In the genomic region with DNA sequence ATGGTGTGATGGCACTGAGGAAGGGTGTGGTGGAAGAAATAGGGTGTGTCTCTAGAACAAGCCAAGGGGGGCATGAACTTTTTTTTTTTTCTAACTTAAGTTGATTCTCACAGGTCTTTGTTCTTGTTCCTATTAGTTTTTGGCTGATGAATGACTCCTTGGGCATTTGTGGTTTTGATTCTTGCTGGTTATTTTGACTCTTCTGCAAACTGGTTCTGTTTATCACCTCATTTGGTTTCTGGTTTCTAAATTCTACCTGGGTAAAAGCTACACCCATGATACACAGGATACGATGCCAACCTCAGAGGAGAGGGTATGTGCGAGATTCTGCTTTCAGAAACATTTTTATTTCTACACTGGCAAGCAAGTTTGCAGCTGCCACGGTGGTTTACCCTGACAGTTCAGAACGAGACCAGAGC, we compare ENCODE assay signal across 17 mouse cellular contexts. TPM values are rescaled to one million over a fixed set of nuclear protein-coding genes. Genes with fewer than 3 reads are reported as not detected.
A peak's percentile ranks its signal among the peaks of the same experiment; 100 is the strongest.
DNase-seq lines count a peak whose midpoint lies in the region; ATAC-seq and TF ChIP-seq lines count a peak whose summit lies in the region.
"Had no signal": no experiment of that assay in that cellular context is flagged by ENCODE, and none has a peak within 500 bp of the region (broad histone marks: within the 10 kb centered on the region; RNA-seq: fewer than 3 reads in every experiment).

No protein-coding gene starts in this region.

- H3K4me2 ChIP-seq in midbrain, embryonic 15.5 days: no peak overlapping the region
- H3K4me2 ChIP-seq: forebrain, embryonic 12.5 days; heart, embryonic 15.5 days; intestine, embryonic 15.5 days; limb, embryonic 13.5 days had no signal

- no peak overlapping the region for H3K4me3 ChIP-seq in thymus, adult 2 months (ENCODE audit: control insufficient read depth, insufficient read depth, low read length)
- H3K4me3 ChIP-seq in bone marrow, adult 2 months (replicated peaks; ENCODE audit: control insufficient read depth, low read depth, low read length): no peak overlapping the region
- H3K4me3 ChIP-seq in midbrain, embryonic 15.5 days: no peak overlapping the region
- H3K4me3 ChIP-seq: forebrain, embryonic 12.5 days; heart, embryonic 15.5 days; intestine, embryonic 15.5 days; limb, embryonic 13.5 days had no signal

- H3K4me1 ChIP-seq in thymus, adult 2 months (replicated peaks; ENCODE audit: control insufficient read depth, insufficient read depth, low read length): peaks cover 26% of the 10 kb centered on the region
- peaks cover 10% of the 10 kb centered on the region; the same call in 1 of the 2 replicates for H3K4me1 ChIP-seq in bone marrow, adult 2 months (ENCODE audit: control insufficient read depth, insufficient read depth, low read length)
- H3K4me1 ChIP-seq in midbrain, embryonic 15.5 days: no peaks in the 10 kb centered on the region
- H3K4me1 ChIP-seq: forebrain, embryonic 12.5 days; heart, embryonic 15.5 days; intestine, embryonic 15.5 days; limb, embryonic 13.5 days had no signal

- peak; percentile 45 for ATAC-seq in neutrophil, adult 5-6 weeks (ENCODE audit: extremely low read depth, insufficient number of reproducible peaks, low FRiP score, poor library complexity, severe bottlenecking)
- no peak for ATAC-seq in midbrain, embryonic 15.5 days (replicated peaks)
- no peak for ATAC-seq in monocyte, adult 5-6 weeks (replicated peaks; ENCODE audit: insufficient number of reproducible peaks, low FRiP score, low TSS enrichment, poor library complexity, severe bottlenecking)
- ATAC-seq: intestine, embryonic 15.5 days had no signal

- TF ChIP-seq CTCF in thymus, adult 2 months (IDR thresholded peaks at IDR 0.05; ENCODE audit: borderline replicate concordance, control insufficient read depth, extremely low read depth, insufficient read depth, low read length, poor library complexity): no peak
- TF ChIP-seq CTCF in bone marrow, adult 2 months (IDR thresholded peaks at IDR 0.05; ENCODE audit: control insufficient read depth, insufficient read depth, low read length): no peak

- no peaks in the 10 kb centered on the region for H3K9me3 ChIP-seq in midbrain, embryonic 15.5 days
- H3K9me3 ChIP-seq: forebrain, embryonic 12.5 days; heart, embryonic 15.5 days; intestine, embryonic 15.5 days; limb, embryonic 13.5 days had no signal

- WGBS in thymus, adult 2 months: 9% methylated on average over 4 of the region's 4 CpGs
- WGBS in bone marrow, adult 2 months: 15% methylated on average over 4 of the region's 4 CpGs
- WGBS in midbrain, embryonic 15.5 days: 90% methylated on average over 4 of the region's 4 CpGs

- no peak for TF ChIP-seq POLR2A in thymus, adult 2 months (IDR thresholded peaks at IDR 0.05; ENCODE audit: control insufficient read depth, extremely low read depth, insufficient read depth, low read length, poor library complexity)
- TF ChIP-seq POLR2A in bone marrow, adult 2 months (IDR thresholded peaks at IDR 0.05; ENCODE audit: borderline replicate concordance, control insufficient read depth, low read depth, low read length): no peak

- H3K27ac ChIP-seq in thymus, adult 2 months (ENCODE audit: control insufficient read depth, insufficient read depth, low read length): peak overlapping the region; percentile 70
- H3K27ac ChIP-seq in bone marrow, adult 2 months (ENCODE audit: control insufficient read depth, insufficient read depth, low read depth, low read length, poor library complexity): peak overlapping the region; percentile 72; the same call in 1 of the 2 replicates
- no peak overlapping the region for H3K27ac ChIP-seq in midbrain, embryonic 15.5 days
- H3K27ac ChIP-seq: forebrain, embryonic 12.5 days; heart, embryonic 15.5 days; intestine, embryonic 15.5 days; kidney, postnatal 0 days; limb, embryonic 13.5 days; stomach, postnatal 0 days had no signal

- DNase-seq in thymus, adult 2 months: peak; percentile 46
- DNase-seq in thymus, postnatal 10 days (ENCODE audit: low spot score in 2 of 2): no peak
- no peak for DNase-seq in cerebellum, postnatal 36 days
- DNase-seq: cerebellum, adult 11 months; right cerebral cortex, postnatal 4 days had no signal

- H3K27me3 ChIP-seq in thymus, adult 2 months (ENCODE audit: control insufficient read depth, insufficient read depth, low read length): no peaks in the 10 kb centered on the region
- H3K27me3 ChIP-seq in midbrain, embryonic 15.5 days (replicated peaks): no peaks in the 10 kb centered on the region
- H3K27me3 ChIP-seq: forebrain, embryonic 12.5 days; heart, embryonic 15.5 days; intestine, embryonic 15.5 days; limb, embryonic 13.5 days had no signal

- no peak overlapping the region for H3K9ac ChIP-seq in midbrain, embryonic 15.5 days
- H3K9ac ChIP-seq: forebrain, embryonic 12.5 days; heart, embryonic 15.5 days; intestine, embryonic 15.5 days; limb, embryonic 13.5 days had no signal

- peaks cover 29% of the 10 kb centered on the region for H3K36me3 ChIP-seq in thymus, adult 2 months (ENCODE audit: control insufficient read depth, insufficient read depth, low read length)
- no peaks in the 10 kb centered on the region for H3K36me3 ChIP-seq in midbrain, embryonic 15.5 days (replicated peaks)
- H3K36me3 ChIP-seq: forebrain, embryonic 12.5 days; heart, embryonic 15.5 days; intestine, embryonic 15.5 days; limb, embryonic 13.5 days had no signal

RNA-seq across cellular contexts. Expression of gene Sell, which starts 16.6 kb away (rescaled TPM):
- 66.6 and 68.0 TPM in 2 replicates for polyA plus RNA-seq in thymus, adult 2 months (2012; rRNA removed)
- polyA plus RNA-seq in bone marrow, adult 2 months (2011; ENCODE audit: insufficient read depth, insufficient read length, low replicate concordance, missing spikeins): 36.0 and 70.4 TPM in 2 replicates
- 1,314 and 1,317 TPM in 2 replicates for total RNA-seq in neutrophil, adult 5-6 weeks (2017)
- 0.14 and 0.19 TPM in 2 replicates for polyA plus RNA-seq in midbrain, embryonic 15.5 days (2015; fragmentation: Nextera tagmentation; extraction: Ambion mirVana)
- 238 to 507 TPM (median 268 TPM) in 3 replicates for total RNA-seq in monocyte, adult 5-6 weeks (2017)
- polyA plus RNA-seq: forebrain, embryonic 12.5 days; hindbrain, embryonic 11.5 days; limb, embryonic 13.5 days had no signal

RNA-seq across cellular contexts. Expression of gene Sele, which starts 30.3 kb away (rescaled TPM):
- polyA plus RNA-seq in thymus, adult 2 months (2012; rRNA removed): 0.13 and 0.18 TPM in 2 replicates
- 1.2 and 1.4 TPM in 2 replicates for polyA plus RNA-seq in bone marrow, adult 2 months (2011; ENCODE audit: insufficient read depth, insufficient read length, low replicate concordance, missing spikeins)
- 0.37 and 0.70 TPM in 2 replicates for total RNA-seq in neutrophil, adult 5-6 weeks (2017)
- not detected in 2 replicates for polyA plus RNA-seq in midbrain, embryonic 15.5 days (2015; fragmentation: Nextera tagmentation; extraction: Ambion mirVana)
- 0.57 to 0.85 TPM in 2 of 3 replicates, not detected in the other for total RNA-seq in monocyte, adult 5-6 weeks (2017)
- polyA plus RNA-seq: cortical plate, adult 2 months; forebrain, embryonic 12.5 days; hindbrain, embryonic 11.5 days had no signal

RNA-seq across cellular contexts. Expression of gene Selp, which starts 36.7 kb away (rescaled TPM):
- polyA plus RNA-seq in thymus, adult 2 months (2012; rRNA removed): 1.3 and 2.8 TPM in 2 replicates
- polyA plus RNA-seq in bone marrow, adult 2 months (2011; ENCODE audit: insufficient read depth, insufficient read length, low replicate concordance, missing spikeins): 4.4 and 17.1 TPM in 2 replicates
- total RNA-seq in neutrophil, adult 5-6 weeks (2017): 9.2 and 10.0 TPM in 2 replicates
- not detected in 2 replicates for polyA plus RNA-seq in midbrain, embryonic 15.5 days (2015; fragmentation: Nextera tagmentation; extraction: Ambion mirVana)
- total RNA-seq in monocyte, adult 5-6 weeks (2017): 1.6 to 3.5 TPM (median 1.7 TPM) in 3 replicates
- polyA plus RNA-seq: forebrain, embryonic 12.5 days; limb, embryonic 13.5 days had no signal

Comparison
In these comparisons a context has a peak if more than half of its experiments do, and no peak if none do; other contexts are left out.
1. RNA of gene Sell, which starts 16.6 kb away (polyA plus RNA-seq): 36.0 to 70.4 TPM in bone marrow, adult 2 months and 66.6 to 68.0 TPM in thymus, adult 2 months; 0.14 to 0.19 TPM in midbrain, embryonic 15.5 days; every median in the first group is over 10 times any median in the second.